Mouse (Mus musculus) neural tube, embryonic 13.5 days (tissue): ENCODE data around the gene Gm36210. TPM values are rescaled to one million over a fixed set of nuclear protein-coding genes. Genes with fewer than 3 reads are reported as not detected.
"Not testable (repeated sequence)": the region's sequence is repeated elsewhere in the genome, so short reads cannot be mapped to it uniquely, and the experiment has no call there.

Experiments
- ATAC-seq: fragments of 200-750 bp; cut with Nextera tagmentation; 2 replicates; pipeline ENCODE4 v1.8.0; 2017; ENCODE audit warnings: low read depth, mild to moderate bottlenecking, moderate TSS enrichment, moderate library complexity
- H3K27ac ChIP-seq: fragments of 300-500 bp; sonication (generic); replicated peaks from 2 replicates; pipeline ENCODE4 v1.5.1; 2015; ENCODE audit warnings: moderate library complexity, mild to moderate bottlenecking, inconsistent platforms
- H3K27me3 ChIP-seq: fragments of 300-500 bp; sonication (generic); 2 replicates; pipeline ENCODE4 v1.6.1; 2015; ENCODE audit warnings: mild to moderate bottlenecking, inconsistent platforms
- H3K36me3 ChIP-seq: fragments of 300-500 bp; sonication (generic); 2 replicates; pipeline ENCODE4 v1.6.1; 2015; ENCODE audit warnings: mild to moderate bottlenecking, inconsistent platforms
- H3K4me1 ChIP-seq: fragments of 300-500 bp; sonication (generic); replicated peaks from 2 replicates; pipeline ENCODE4 v1.6.1; 2015; ENCODE audit warnings: inconsistent platforms
- H3K4me2 ChIP-seq: fragments of 300-500 bp; sonication (generic); 2 replicates; pipeline ENCODE4 v1.6.1; 2015; ENCODE audit warnings: inconsistent platforms, mild to moderate bottlenecking, moderate library complexity
- H3K4me3 ChIP-seq: fragments of 300-500 bp; sonication (generic); 2 replicates; pipeline ENCODE4 v1.5.1; 2015; ENCODE audit warnings: mild to moderate bottlenecking, inconsistent platforms
- H3K9ac ChIP-seq: fragments of 300-500 bp; sonication (generic); 2 replicates; pipeline ENCODE4 v1.6.1; 2015; ENCODE audit warnings: moderate library complexity, mild to moderate bottlenecking, inconsistent platforms
- H3K9me3 ChIP-seq: fragments of 300-500 bp; sonication (generic); 2 replicates; pipeline ENCODE4 v1.6.1; 2016; ENCODE audit warnings: inconsistent platforms
- WGBS: fragments of 180-500 bp; shearing (Covaris S2); methylation state at CpG from one replicate; pipeline ENCODE4 v1.1.7; 2015; 5-methylcytosine and 5-hydroxymethylcytosine counted together
- polyA plus RNA-seq: library from polyadenylated mRNA; unstranded; fragments of >200 nt; fragmentation: Nextera tagmentation; extraction: Ambion mirVana; gene quantifications from 2 replicates; pipeline ENCODE4 v1.2.1, GENCODE M21; 2015

Gene Gm36210
- polyA plus RNA-seq, 1 experiment from 2014 or later: 0.35 TPM

DNA sequence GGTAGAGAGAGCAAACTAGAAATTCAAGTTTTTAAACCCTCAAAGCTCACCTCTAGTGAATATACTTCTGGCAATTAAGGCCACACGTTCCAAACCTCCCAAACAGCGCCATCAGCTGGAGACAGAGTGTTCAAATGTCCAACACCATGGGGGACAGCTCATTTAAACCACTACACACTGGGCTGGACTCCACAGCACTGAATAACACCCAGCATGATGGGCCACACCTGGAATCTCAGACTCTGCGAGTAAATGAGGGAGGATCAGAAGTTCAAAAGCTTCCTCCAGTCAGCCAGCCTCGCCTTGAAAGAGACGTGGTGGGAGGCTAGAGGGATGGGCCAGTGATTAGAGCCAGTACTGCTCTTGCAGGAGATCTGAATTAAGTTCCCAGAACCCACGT lies 36.2 kb downstream of the Gm36210 start, which contains the start of gene Isoc2b:
Gene Isoc2b (minus strand): TSS at position 126 of the 400 bp plus-strand sequence.
- no peak within 1 kb of the TSS for H3K4me3 ChIP-seq
- H3K27ac ChIP-seq: no peak within 1 kb of the TSS
- H3K9me3 ChIP-seq: no peaks in the 10 kb centered on the region
- no peak for ATAC-seq
- no peak within 1 kb of the TSS for H3K4me2 ChIP-seq
- 58% methylated on average over 6 of the region's 6 CpGs for WGBS
- peaks cover 15% of the 10 kb centered on the region for H3K4me1 ChIP-seq
- H3K9ac ChIP-seq: no peak within 1 kb of the TSS
- H3K36me3 ChIP-seq: no peaks in the 10 kb centered on the region
- H3K27me3 ChIP-seq: no peaks in the 10 kb centered on the region

DNA sequence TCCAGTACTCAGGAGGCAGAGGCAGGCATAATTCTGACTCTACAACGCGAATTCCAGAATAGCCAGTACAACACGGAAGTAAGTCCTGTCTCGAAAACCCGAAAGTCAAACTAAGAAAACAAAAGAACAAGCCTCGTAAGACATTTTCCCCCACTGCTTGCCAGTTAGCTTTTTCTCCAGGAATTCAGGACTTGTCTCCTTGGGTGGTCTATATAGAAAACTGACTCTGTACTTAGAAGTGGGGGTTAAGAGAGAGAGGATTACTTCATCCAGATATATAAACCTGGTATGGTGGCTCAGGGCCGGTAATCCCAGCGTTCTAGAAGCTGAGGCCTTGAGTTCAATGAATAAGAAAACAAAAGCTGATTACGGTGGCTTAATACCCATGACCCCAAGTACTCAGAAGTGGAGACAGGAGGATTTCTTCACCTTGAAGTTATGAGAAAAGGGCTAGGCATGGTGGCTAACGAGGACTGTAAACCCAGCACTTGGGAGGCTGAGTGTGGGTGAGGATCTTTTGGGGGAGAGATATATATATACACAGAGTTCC lies 39.6 kb downstream of the Gm36210 start:
- no peaks in the 10 kb centered on the region for H3K9me3 ChIP-seq
- 36% methylated on average over 10 of the region's 10 CpGs for WGBS
- H3K27me3 ChIP-seq: no peaks in the 10 kb centered on the region
- H3K9ac ChIP-seq: peak overlapping the region; percentile 78
- peak overlapping the region; percentile 66 for H3K4me2 ChIP-seq
- peak overlapping the region; percentile 78 for H3K27ac ChIP-seq
- peak overlapping the region; percentile 56 for H3K4me3 ChIP-seq
- no peak for ATAC-seq
- no peaks in the 10 kb centered on the region for H3K36me3 ChIP-seq
- H3K4me1 ChIP-seq: peaks cover 15% of the 10 kb centered on the region

DNA sequence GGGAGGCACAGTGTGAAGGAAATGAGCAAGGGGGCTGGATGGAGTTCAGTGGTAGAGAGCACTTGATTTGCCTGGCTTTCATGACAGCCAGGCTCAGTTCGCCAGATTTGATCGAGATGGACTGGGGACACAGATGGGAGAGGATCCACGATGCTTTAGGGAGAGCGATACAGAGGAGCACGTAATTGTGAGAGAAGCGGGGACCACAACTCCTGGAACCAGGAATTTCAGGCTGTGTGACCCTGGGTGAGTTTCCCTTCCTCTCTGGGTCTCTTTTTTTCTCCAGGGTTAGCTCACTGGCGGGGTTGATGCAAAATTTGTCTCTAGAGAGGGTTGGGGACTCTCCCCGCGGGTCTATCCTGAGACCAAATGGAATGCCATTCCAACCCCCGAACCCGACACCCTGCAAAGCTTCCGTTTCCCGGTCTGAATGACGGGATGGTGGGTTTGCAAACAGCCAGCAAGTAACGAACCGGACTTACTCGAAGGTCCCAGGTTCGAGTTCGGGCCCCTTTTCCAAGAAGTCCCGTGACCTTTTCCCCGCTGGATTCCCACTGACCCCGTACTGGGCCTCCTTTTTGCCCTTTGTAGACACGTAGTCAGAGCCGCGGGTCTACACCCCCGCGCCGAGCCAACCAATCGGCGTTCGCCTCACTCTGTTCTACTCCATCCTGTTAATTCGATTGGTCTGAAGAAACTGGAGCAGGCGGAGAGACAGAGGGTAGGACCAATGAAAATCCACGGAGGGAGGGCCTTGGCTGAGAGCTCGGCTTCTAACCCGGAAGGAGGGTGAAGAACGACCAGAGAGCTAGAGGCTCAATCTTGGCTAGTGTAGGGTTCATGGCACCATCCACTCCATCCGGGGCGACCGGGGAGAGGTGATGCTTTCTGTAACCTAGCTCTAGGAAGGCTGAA lies 40.5 kb downstream of the Gm36210 start:
- peak; percentile 100 for ATAC-seq
- peaks cover 15% of the 10 kb centered on the region for H3K4me1 ChIP-seq
- 5% methylated on average over 40 of the region's 40 CpGs for WGBS
- no peaks in the 10 kb centered on the region for H3K27me3 ChIP-seq
- H3K27ac ChIP-seq: peak overlapping the region; percentile 78
- peak overlapping the region; percentile 66 for H3K4me2 ChIP-seq
- peak overlapping the region; percentile 78 for H3K9ac ChIP-seq
- H3K9me3 ChIP-seq: no peaks in the 10 kb centered on the region
- no peaks in the 10 kb centered on the region for H3K36me3 ChIP-seq
- H3K4me3 ChIP-seq: peak overlapping the region; percentile 56

DNA sequence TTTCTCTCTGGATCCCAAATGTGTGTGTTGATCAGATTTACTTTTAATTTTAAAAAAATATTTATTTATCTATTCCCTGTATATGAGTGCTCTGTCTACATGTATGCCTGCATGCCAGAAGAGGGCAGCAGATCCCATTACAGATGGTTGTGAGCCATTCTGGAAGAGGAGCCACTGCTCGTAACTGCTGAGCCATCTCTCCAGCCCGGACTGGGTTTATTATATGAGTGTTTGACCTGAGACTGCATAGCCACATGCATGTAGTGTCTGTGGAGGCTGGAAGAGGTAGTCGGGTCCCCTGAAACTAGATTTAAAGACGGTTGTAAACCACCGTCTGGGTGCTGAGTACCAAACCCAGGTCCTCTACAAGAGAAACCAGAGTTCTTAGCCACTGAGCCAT lies 41.2 kb downstream of the Gm36210 start:
- H3K4me3 ChIP-seq: peak overlapping the region; percentile 56
- H3K27me3 ChIP-seq: no peaks in the 10 kb centered on the region
- peak overlapping the region; percentile 66 for H3K4me2 ChIP-seq
- 61% methylated on average over 5 of the region's 5 CpGs for WGBS
- H3K27ac ChIP-seq: no peak overlapping the region
- H3K9me3 ChIP-seq: no peaks in the 10 kb centered on the region
- peak; percentile 33; the same call in 1 of the 2 replicates for ATAC-seq
- H3K4me1 ChIP-seq: peaks cover 15% of the 10 kb centered on the region
- no peak overlapping the region for H3K9ac ChIP-seq
- no peaks in the 10 kb centered on the region for H3K36me3 ChIP-seq

DNA sequence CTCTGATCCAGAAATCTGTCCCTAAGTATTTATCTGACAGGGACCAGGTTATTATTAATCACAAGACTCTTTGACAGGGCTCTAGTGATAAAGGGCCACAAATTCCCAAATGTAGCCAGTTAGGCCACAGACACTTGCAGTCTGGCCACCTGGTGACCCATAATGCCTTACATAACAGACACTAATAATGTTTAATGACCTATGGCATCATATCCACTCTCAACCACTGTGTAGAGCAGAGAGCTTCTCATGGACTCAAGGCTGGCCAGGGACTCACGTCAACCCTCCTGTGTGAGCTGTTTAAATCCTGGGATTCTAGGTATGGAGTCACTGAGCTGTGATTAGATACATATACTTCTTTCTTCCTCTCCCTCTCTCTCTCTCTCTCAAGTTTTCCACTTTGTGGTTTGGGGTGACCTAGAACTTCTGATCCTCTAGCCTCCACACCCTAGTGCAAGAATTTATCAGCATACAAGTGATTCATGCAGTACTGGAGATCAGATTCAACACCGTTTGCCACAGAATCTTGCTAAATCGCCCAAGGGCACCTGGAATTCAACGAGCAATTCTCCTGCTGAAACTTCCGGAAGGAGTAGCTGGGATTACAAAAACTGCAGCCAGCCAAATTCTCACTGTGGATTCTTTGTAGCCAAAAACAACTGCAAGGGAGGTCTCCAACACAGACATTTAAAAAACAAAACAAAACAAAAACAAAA lies 42.0 kb downstream of the Gm36210 start:
- WGBS: 78% methylated on average over 5 of the region's 5 CpGs
- Histone ChIP-seq H3K4me1 (peaks cover 15% of the 10 kb centered on the region), H3K9me3 (no peaks in the 10 kb centered on the region), H3K4me3 (no peak overlapping the region), H3K36me3 (no peaks in the 10 kb centered on the region), H3K27ac (no peak overlapping the region), H3K4me2 (no peak overlapping the region), H3K9ac (no peak overlapping the region), H3K27me3 (no peaks in the 10 kb centered on the region)
- ATAC-seq: no peak

DNA sequence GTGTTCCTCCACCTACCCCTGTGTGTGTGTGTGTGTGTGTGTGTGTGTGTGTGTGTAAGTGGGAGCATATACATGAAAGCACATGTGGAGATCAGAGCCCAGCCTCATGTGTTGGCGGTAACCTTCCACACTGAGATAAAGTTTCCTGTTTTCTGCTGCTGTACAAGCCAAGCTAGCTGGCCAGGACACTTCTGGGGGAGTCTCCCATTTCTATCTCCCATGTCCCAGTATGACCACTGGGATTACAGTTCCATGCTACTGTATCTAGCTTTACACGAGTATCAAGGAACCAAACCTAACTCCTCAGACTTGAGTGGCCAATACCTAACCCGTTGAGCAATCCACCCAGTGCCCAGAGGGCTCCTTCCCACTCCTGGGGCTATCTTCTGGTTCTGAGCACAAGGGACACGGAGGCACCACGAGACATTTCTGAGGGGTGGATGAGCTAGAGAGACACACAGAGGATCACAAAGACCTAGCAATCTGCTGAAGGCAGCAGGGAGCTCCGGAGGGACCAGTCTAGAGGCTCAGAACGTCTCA lies 42.7 kb downstream of the Gm36210 start:
- Histone ChIP-seq H3K4me1 (peaks cover 15% of the 10 kb centered on the region), H3K36me3 (no peaks in the 10 kb centered on the region), H3K4me3 (no peak overlapping the region), H3K9ac (no peak overlapping the region), H3K4me2 (no peak overlapping the region), H3K9me3 (no peaks in the 10 kb centered on the region), H3K27me3 (no peaks in the 10 kb centered on the region), H3K27ac (no peak overlapping the region)
- no peak for ATAC-seq
- 80% methylated on average over 7 of the region's 7 CpGs for WGBS

DNA sequence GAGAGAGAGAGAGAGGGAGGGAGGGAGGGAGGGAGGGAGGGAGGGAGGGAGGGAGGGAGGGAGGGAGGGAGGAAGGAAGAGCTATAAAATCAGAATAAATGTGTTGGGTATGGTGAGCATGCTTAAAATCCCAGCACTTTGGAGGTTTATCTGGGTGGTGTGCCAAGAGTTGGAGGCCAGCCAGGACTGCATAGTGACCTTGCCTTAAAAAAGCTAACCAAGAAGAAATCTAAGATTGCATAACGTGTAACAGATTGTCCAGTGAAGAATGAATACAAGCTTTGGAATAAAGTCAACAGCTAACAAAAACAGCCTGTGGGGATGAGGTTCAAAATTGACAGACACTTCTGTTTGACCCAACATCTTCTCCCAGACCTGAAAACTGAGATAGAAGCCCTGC lies 43.3 kb downstream of the Gm36210 start:
- Histone ChIP-seq H3K27me3 (no peaks in the 10 kb centered on the region), H3K9ac (no peak overlapping the region), H3K36me3 (no peaks in the 10 kb centered on the region), H3K4me1 (peaks cover 15% of the 10 kb centered on the region), H3K27ac (no peak overlapping the region), H3K4me2 (no peak overlapping the region), H3K9me3 (no peaks in the 10 kb centered on the region), H3K4me3 (no peak overlapping the region)
- no peak for ATAC-seq
- 60% methylated on average over 1 of the region's 1 CpGs for WGBS

DNA sequence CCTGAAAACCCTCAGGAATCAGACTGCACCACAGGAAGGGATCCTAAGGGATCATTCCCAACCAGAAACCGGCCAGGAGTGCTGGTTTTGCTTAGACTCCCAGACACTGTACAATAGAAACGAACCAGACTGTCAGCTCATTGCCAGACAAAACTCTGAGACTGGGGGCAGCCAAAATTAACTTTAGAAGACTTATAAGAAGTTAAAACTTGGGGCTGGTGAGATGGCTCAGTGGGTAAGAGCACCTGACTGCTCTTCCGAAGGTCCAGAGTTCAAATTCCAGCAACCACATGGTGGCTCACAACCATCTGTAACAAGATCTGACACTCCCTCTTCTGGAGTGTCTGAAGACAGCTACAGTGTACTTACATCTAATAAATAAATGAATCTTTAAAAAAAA lies 45.4 kb downstream of the Gm36210 start:
- 77% methylated on average over 3 of the region's 3 CpGs for WGBS
- not testable (repeated sequence) for H3K36me3 ChIP-seq, H3K27ac ChIP-seq, H3K9me3 ChIP-seq, H3K27me3 ChIP-seq, H3K4me2 ChIP-seq, H3K4me3 ChIP-seq, H3K9ac ChIP-seq, H3K4me1 ChIP-seq, ATAC-seq

DNA sequence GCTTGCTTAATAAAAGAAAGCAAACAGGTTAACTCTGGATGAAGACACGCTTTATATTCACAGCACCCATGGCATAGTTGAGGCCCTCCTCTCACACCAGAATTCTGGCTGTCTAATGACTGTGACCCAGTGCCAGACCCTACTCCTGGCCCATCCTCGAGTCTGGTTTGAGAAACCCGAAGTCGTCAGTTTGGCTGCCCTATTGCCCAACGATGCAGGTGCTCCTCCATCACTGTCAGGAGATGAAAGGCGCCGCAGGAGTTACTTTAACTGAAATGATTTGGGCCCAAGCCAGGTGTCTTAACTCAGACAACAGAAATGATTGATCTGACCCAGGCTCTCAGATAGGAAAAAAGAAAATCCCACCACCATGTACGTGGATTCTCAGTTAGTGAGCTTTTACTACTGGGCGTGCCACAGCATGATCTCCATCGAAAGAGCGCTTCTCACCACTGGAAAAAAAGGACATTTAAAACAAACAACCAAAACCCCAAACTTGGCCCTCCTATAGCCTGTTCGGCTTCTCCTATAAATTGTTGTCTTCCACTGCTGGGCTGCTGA lies 46.8 kb downstream of the Gm36210 start:
- WGBS: 72% methylated on average over 12 of the region's 12 CpGs

DNA sequence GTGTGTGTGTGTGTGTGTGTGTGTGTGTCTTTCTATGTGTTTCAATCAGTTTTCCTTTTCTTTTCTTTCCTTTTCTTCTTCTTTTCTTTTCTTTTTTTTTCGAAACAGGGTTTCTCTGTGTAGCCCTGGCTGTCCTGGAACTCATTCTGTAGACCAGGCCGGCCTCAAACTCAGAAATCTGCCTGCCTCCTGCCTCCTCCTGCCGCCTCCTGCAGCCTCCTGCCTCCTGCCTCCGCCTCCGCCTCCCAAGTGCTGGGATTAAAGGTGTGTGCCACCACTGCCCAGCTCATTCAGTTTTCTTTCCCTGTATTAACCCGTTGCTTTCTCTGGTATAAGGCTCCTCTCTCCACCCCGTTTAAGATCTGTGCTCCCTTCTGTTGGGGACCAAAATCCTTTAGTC lies 49.0 kb downstream of the Gm36210 start:
- Histone ChIP-seq H3K27ac (no peak overlapping the region), H3K4me3 (no peak overlapping the region), H3K9ac (no peak overlapping the region), H3K4me1 (no peaks in the 10 kb centered on the region), H3K36me3 (no peaks in the 10 kb centered on the region), H3K9me3 (no peaks in the 10 kb centered on the region), H3K4me2 (no peak overlapping the region), H3K27me3 (no peaks in the 10 kb centered on the region)
- 73% methylated on average over 7 of the region's 7 CpGs for WGBS
- ATAC-seq: no peak

More for the DNA sequence above, 46.8 kb downstream of the Gm36210 start:
- Histone ChIP-seq H3K4me2 (no peak overlapping the region), H3K9me3 (no peaks in the 10 kb centered on the region), H3K4me3 (no peak overlapping the region), H3K4me1 (no peaks in the 10 kb centered on the region), H3K9ac (no peak overlapping the region), H3K27me3 (no peaks in the 10 kb centered on the region), H3K27ac (no peak overlapping the region), H3K36me3 (no peaks in the 10 kb centered on the region)
- ATAC-seq: no peak

DNA sequence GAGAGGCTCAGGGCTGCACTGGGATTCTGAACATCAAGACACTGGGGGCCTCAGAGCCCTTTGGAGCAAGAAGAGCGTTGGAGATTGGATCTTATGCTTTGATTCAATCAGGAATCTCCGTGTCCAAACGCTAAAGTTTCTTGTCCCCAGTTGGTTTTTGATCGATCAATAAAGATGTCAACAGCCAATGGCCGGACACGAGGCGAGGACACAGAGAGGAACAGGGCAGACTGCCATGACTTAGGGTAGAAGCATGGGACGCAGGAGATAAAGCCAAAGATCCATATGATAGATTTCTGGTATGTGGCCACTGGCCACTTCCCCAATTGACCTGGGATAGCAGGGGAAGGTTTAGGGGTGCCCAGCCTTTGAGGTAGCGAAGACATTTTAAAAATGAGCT lies 49.8 kb downstream of the Gm36210 start:
- H3K9me3 ChIP-seq: no peaks in the 10 kb centered on the region
- no peaks in the 10 kb centered on the region for H3K4me1 ChIP-seq
- no peak overlapping the region for H3K4me2 ChIP-seq
- H3K36me3 ChIP-seq: no peaks in the 10 kb centered on the region
- no peaks in the 10 kb centered on the region for H3K27me3 ChIP-seq
- H3K9ac ChIP-seq: no peak overlapping the region
- 89% methylated on average over 9 of the region's 9 CpGs for WGBS
- no peak overlapping the region for H3K4me3 ChIP-seq
- no peak for ATAC-seq
- H3K27ac ChIP-seq: no peak overlapping the region

DNA sequence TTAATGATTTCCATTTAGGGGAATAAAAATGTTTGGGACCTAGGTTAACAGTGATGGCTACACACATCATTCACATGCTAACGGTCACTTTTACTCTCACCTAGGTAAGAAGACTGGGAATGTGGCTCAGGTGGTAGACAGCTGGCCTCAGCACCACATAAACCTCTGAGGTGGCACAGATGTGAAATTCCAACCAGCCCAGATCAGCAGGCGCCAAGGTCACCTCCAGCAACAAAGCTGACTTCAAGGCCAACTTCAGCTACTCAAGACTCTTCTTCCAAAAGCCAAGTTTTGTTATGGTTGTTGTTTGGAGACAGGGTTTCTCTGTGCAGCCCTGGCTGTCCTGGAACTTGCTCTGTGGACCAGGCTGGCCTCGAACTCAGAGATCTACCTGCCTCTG lies 52.7 kb downstream of the Gm36210 start:
- no peaks in the 10 kb centered on the region for H3K4me1 ChIP-seq
- H3K4me2 ChIP-seq: no peak overlapping the region
- no peak overlapping the region for H3K9ac ChIP-seq
- no peak for ATAC-seq
- no peaks in the 10 kb centered on the region for H3K9me3 ChIP-seq
- H3K4me3 ChIP-seq: no peak overlapping the region
- 82% methylated on average over 3 of the region's 3 CpGs for WGBS
- H3K27me3 ChIP-seq: no peaks in the 10 kb centered on the region; the same call in 1 of the 2 replicates
- H3K27ac ChIP-seq: no peak overlapping the region
- no peaks in the 10 kb centered on the region for H3K36me3 ChIP-seq
